Comparison of ENCODE assay signal across 32 mouse cellular contexts in genomic region chrX:144315028-144315427, GRCm38 (mm10). TPM values are rescaled to one million over a fixed set of nuclear protein-coding genes. Genes with fewer than 3 reads are reported as not detected.
DNase-seq lines count a peak whose midpoint lies in the region; ATAC-seq and TF ChIP-seq lines count a peak whose summit lies in the region.
"Had no signal": no experiment of that assay in that cellular context is flagged by ENCODE, and none has a peak within 500 bp of the region (broad histone marks: within the 10 kb centered on the region; RNA-seq: fewer than 3 reads in every experiment).

No protein-coding gene starts in this region.

- peak; percentile 10 for DNase-seq in embryo, embryonic 10 days (ENCODE audit: low spot score)
- DNase-seq in embryo, embryonic 9.5 days (ENCODE audit: extremely low spot score): no peak
- DNase-seq in urinary bladder, postnatal 14 days (ENCODE audit: low spot score): peak; percentile 6
- DNase-seq in urinary bladder, adult 2 months (ENCODE audit: low spot score): no peak
- DNase-seq in embryonic facial prominence, embryonic 10.5 days (ENCODE audit: low spot score): no peak
- DNase-seq in liver, postnatal 0 days: no peak
- no peak for DNase-seq in heart, postnatal 10 days
- no peak for DNase-seq in heart, adult 2 months
- DNase-seq: adrenal gland, postnatal 14 days; cerebellum, adult 11-12 months; cerebellum, postnatal 10 days; forebrain, postnatal 0 days; gastrocnemius, postnatal 14 days; heart, postnatal 36 days; kidney, adult 8-10 months; kidney, postnatal 36 days; midbrain, embryonic 14.5 days; right cerebral cortex, postnatal 25 days; thymus, postnatal 14 days had no signal

- no peak overlapping the region for H3K4me3 ChIP-seq in embryonic facial prominence, embryonic 10.5 days
- no peak overlapping the region for H3K4me3 ChIP-seq in liver, postnatal 0 days (ENCODE audit: low read depth, low read length)
- H3K4me3 ChIP-seq in heart, adult 2 months: no peak overlapping the region
- H3K4me3 ChIP-seq: embryonic facial prominence, embryonic 12.5 days; erythroblast, embryonic 14.5 days; forebrain, embryonic 12.5 days; heart, embryonic 10.5 days; heart, embryonic 15.5 days; hindbrain, embryonic 12.5 days; intestine, embryonic 15.5 days; limb, embryonic 13.5 days; stomach, embryonic 15.5 days had no signal

- H3K9me3 ChIP-seq in embryonic facial prominence, embryonic 10.5 days: no peaks in the 10 kb centered on the region
- H3K9me3 ChIP-seq in liver, postnatal 0 days (ENCODE audit: low read length): no peaks in the 10 kb centered on the region
- H3K9me3 ChIP-seq: embryonic facial prominence, embryonic 12.5 days; forebrain, embryonic 12.5 days; heart, embryonic 10.5 days; heart, embryonic 15.5 days; hindbrain, embryonic 12.5 days; intestine, embryonic 15.5 days; limb, embryonic 13.5 days; stomach, embryonic 15.5 days had no signal

- no peak for ATAC-seq in liver, postnatal 0 days
- ATAC-seq: forebrain, postnatal 0 days; hindbrain, postnatal 0 days; lung, postnatal 0 days had no signal

- intact Hi-C loops in heart, postnatal 10 days (cut with DNase I): no loop called here
- intact Hi-C loops in heart, adult 2 months (cut with DNase I): no loop called here

- WGBS in embryonic facial prominence, embryonic 10.5 days: 26% methylated on average over 5 of the region's 5 CpGs
- WGBS in liver, postnatal 0 days (ENCODE audit: insufficient replicate concordance): 29% methylated on average over 5 of the region's 5 CpGs
- WGBS in heart, adult 2 months: 34% methylated on average over 5 of the region's 5 CpGs

- no peak overlapping the region for H3K9ac ChIP-seq in liver, postnatal 0 days (replicated peaks)
- H3K9ac ChIP-seq in heart, adult 2 months (ENCODE audit: low read depth, low read length): no peak overlapping the region
- H3K9ac ChIP-seq: embryonic facial prominence, embryonic 12.5 days; forebrain, embryonic 12.5 days; forebrain, postnatal 0 days; heart, embryonic 15.5 days; hindbrain, embryonic 12.5 days; intestine, embryonic 15.5 days; limb, embryonic 13.5 days; stomach, embryonic 15.5 days had no signal

- H3K4me1 ChIP-seq in embryonic facial prominence, embryonic 10.5 days: peaks cover 19% of the 10 kb centered on the region
- no peaks in the 10 kb centered on the region for H3K4me1 ChIP-seq in liver, postnatal 0 days (ENCODE audit: insufficient read depth)
- H3K4me1 ChIP-seq in heart, adult 2 months (ENCODE audit: control insufficient read depth, insufficient read depth, low read length): no peaks in the 10 kb centered on the region
- H3K4me1 ChIP-seq: embryonic facial prominence, embryonic 12.5 days; heart, embryonic 10.5 days; heart, embryonic 15.5 days; hindbrain, embryonic 12.5 days; intestine, embryonic 15.5 days; limb, embryonic 13.5 days had no signal

- TF ChIP-seq CTCF in liver, postnatal 0 days (IDR thresholded peaks at IDR 0.05; ENCODE audit: low read depth): no peak
- TF ChIP-seq CTCF in heart, adult 2 months (IDR thresholded peaks at IDR 0.05): no peak

- no peak for TF ChIP-seq POLR2A in heart, adult 2 months (IDR thresholded peaks at IDR 0.05; ENCODE audit: insufficient read depth, low read depth, low read length)

- no peak overlapping the region for H3K4me2 ChIP-seq in liver, postnatal 0 days (ENCODE audit: low read depth, low read length)
- H3K4me2 ChIP-seq: embryonic facial prominence, embryonic 12.5 days; forebrain, embryonic 12.5 days; heart, embryonic 15.5 days; hindbrain, embryonic 12.5 days; intestine, embryonic 15.5 days; limb, embryonic 13.5 days; liver, embryonic 11.5 days; stomach, embryonic 15.5 days had no signal

- H3K27ac ChIP-seq in embryonic facial prominence, embryonic 10.5 days (replicated peaks): peak overlapping the region; percentile 6; the same call in 1 of the 2 replicates
- no peak overlapping the region for H3K27ac ChIP-seq in liver, postnatal 0 days (ENCODE audit: low read depth)
- no peak overlapping the region for H3K27ac ChIP-seq in heart, adult 2 months
- H3K27ac ChIP-seq: embryonic facial prominence, embryonic 12.5 days; forebrain, embryonic 12.5 days; heart, embryonic 10.5 days; heart, embryonic 15.5 days; hindbrain, embryonic 12.5 days; hindbrain, postnatal 0 days; intestine, embryonic 15.5 days; limb, embryonic 13.5 days; macrophage; stomach, embryonic 15.5 days had no signal

- no peaks in the 10 kb centered on the region for H3K36me3 ChIP-seq in embryonic facial prominence, embryonic 10.5 days (replicated peaks)
- H3K36me3 ChIP-seq in liver, postnatal 0 days (replicated peaks; ENCODE audit: insufficient read depth, low read length): no peaks in the 10 kb centered on the region
- H3K36me3 ChIP-seq in heart, adult 2 months (ENCODE audit: control insufficient read depth, insufficient read depth, low read length): no peaks in the 10 kb centered on the region
- H3K36me3 ChIP-seq: embryonic facial prominence, embryonic 12.5 days; forebrain, embryonic 12.5 days; heart, embryonic 10.5 days; heart, embryonic 15.5 days; hindbrain, embryonic 12.5 days; intestine, embryonic 15.5 days; limb, embryonic 13.5 days; stomach, embryonic 15.5 days had no signal

- no peaks in the 10 kb centered on the region for H3K79me2 ChIP-seq in heart, adult 2 months (replicated peaks; ENCODE audit: control insufficient read depth, insufficient read depth, low read length)

- no peak for TF ChIP-seq EP300 in liver, postnatal 0 days (IDR thresholded peaks at IDR 0.05; ENCODE audit: low read depth)
- no peak for TF ChIP-seq EP300 in heart, adult 2 months (IDR thresholded peaks at IDR 0.05; ENCODE audit: insufficient read depth, low read depth, low read length)

- peaks cover 17% of the 10 kb centered on the region; the same call in 1 of the 2 replicates for H3K27me3 ChIP-seq in embryonic facial prominence, embryonic 10.5 days (replicated peaks; ENCODE audit: low read depth, poor library complexity, severe bottlenecking)
- no peaks in the 10 kb centered on the region for H3K27me3 ChIP-seq in liver, postnatal 0 days (ENCODE audit: insufficient read depth, low read length)
- H3K27me3 ChIP-seq in heart, adult 2 months (ENCODE audit: control insufficient read depth, insufficient read depth, low read length): no peaks in the 10 kb centered on the region
- H3K27me3 ChIP-seq: embryonic facial prominence, embryonic 12.5 days; forebrain, embryonic 12.5 days; heart, embryonic 15.5 days; hindbrain, embryonic 12.5 days; intestine, embryonic 15.5 days; stomach, embryonic 15.5 days had no signal

RNA-seq across cellular contexts. Expression of gene Alg13, which starts 2.6 kb away (rescaled TPM):
- 7.2 and 8.1 TPM in 2 replicates for polyA plus RNA-seq in urinary bladder, adult 2 months (2012; rRNA removed)
- polyA plus RNA-seq in embryonic facial prominence, embryonic 10.5 days (2016; fragmentation: Nextera tagmentation; extraction: Ambion mirVana): 28.2 and 28.4 TPM in 2 replicates
- polyA plus RNA-seq in liver, postnatal 0 days (2015; fragmentation: Nextera tagmentation; extraction: Ambion mirVana): 4.6 and 5.5 TPM in 2 replicates
- 10 to 100 TPM in 1 of 2 experiments, 1 to 10 TPM in 1; 8.8 to 10.4 TPM for total RNA-seq in heart, postnatal 10 days (2021)
- total RNA-seq in heart, adult 2 months (2021): 1 to 10 TPM; 5.8 TPM
- 2.7 and 3.6 TPM in 2 replicates for polyA plus RNA-seq in heart, adult 2 months (2012; rRNA removed)

Comparison
In these comparisons a context has a peak if more than half of its experiments do, and no peak if none do; other contexts are left out.
1. DNase-seq: peak in embryo, embryonic 10 days (single experiment) and urinary bladder, postnatal 14 days (single experiment); none in embryo, embryonic 9.5 days (single experiment), urinary bladder, adult 2 months (single experiment), embryonic facial prominence, embryonic 10.5 days (single experiment), liver, postnatal 0 days (single experiment), heart, postnatal 10 days (0 of 2) and heart, adult 2 months (0 of 2).